Mouse (Mus musculus) adrenal gland, postnatal 4 days (tissue): ENCODE data around the gene Scamp5. TPM values are rescaled to one million over a fixed set of nuclear protein-coding genes. Genes with fewer than 3 reads are reported as not detected.

Experiments
- DNase-seq, 2 experiments: peaks; one replicate each; pipeline ENCODE4 v3.0.0; 2021 to 2022; ENCODE audit warnings: low spot score in 2 of 2, mixed read lengths in 2 of 2
- total RNA-seq, 2 experiments: library from RNA; stranded (reverse); gene quantifications; 2 replicates each; pipeline ENCODE4 v1.2.3; 2021

Gene Scamp5
- total RNA-seq, 2 experiments from 2014 or later = 27.7 to 29.8 TPM

DNA sequence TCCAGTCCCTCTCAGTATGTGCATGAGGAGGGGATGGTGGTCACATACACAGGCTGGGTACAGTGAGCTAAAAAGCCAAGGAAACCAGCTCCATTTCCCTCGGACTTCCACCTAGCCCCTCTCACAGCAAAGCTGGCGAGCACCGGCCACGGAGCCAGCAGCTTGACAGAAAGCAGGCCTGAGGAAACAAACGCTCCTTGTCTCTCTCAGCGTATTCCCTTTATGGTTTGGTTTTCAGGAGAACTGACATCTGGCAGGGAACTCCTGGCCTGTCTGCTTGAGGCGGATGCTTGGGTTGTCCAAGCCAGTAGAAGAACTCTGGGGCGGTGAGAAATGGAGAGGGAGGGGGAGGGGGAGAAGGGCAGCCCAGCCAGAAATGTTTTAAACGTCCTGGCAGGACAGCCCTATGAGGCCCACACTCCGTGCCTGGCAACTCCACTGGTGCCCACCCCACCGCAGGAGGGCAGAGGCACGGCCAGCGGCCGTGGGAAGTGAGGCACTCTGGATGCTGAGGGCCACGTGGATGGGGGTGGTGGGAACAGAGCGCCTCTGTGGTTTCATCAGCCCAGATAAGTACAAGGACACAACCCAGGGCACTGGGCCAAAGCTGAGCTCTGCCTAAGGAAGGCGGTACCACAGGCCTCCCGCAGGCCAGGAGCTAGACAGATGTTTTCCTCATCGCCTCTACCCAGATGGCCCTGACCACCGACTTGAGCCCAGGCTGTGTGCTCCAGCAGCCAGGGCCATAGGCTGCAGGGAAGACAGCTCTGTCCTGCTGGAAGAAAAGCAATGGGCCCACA is 47.3 kb downstream of the Scamp5 start:
- DNase-seq = peak; percentile 81 to 92

- no peak for DNase-seq
These were observed 48.2 kb downstream of the Scamp5 start for GRCm38 (mm10) chr9:57419521-57420267.

DNA sequence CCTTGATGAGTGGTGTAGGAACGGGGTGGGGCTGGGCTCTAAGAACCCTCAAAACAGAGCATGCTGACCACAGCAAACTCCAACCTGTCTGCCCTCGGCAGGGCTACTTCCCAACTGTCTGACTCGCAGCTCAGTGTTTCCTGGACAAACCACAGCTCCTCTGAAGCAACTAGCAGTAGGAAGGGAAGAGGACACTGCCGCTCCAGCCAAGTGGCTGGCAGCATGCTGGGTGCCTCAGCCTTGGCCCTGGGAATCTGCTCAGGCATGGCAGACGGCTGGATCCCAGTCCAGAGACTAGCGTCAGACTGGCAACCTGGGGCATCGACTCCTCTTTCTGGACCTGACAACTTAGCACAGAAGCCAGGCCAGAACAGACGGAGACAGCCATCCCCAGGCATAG is 50.5 kb downstream of the Scamp5 start:
- DNase-seq = no peak

DNA sequence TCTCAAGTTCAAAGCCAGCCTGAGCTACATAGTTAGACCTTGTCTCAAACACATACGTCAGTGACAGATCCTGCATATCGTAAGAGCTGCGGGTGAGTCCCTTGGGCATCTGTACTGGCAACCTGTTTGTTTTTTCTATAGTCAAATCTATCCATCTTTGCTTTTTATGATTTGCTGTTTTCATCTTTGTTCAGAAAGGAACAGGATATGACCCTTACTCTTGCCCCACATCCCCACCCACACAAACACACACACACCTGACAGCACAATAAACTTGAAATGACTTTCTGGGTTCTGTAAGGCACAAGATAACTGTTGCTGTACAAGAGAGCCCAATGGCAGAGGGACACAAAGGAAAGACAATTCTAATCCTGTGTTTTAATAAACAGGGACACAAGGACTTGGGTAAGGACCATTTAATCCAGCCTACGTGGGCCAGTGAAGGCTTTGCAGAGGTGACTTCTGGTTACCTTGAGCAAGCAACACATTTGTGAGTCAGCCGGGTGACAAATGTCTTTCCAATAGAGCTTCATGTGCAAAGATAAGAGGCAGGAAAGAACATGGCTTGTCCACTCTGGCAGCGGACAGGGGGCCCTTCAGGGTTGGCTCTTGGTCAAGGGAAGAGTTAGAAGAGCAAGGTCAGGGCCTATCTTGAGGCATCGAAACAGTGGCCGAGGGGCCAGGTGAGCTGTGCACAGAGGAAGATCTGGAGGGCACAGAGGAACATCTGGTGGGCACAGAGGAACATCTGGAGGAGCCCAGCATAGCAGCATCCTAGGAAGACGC is 60.5 kb downstream of the Scamp5 start:
- DNase-seq = no peak

- no peak for DNase-seq
These were observed 61.5 kb downstream of the Scamp5 start for GRCm38 (mm10) chr9:57406395-57406794.

GRCm38 (mm10) chr9:57404036-57404435 is 63.8 kb downstream of the Scamp5 start:
- no peak for DNase-seq

DNA sequence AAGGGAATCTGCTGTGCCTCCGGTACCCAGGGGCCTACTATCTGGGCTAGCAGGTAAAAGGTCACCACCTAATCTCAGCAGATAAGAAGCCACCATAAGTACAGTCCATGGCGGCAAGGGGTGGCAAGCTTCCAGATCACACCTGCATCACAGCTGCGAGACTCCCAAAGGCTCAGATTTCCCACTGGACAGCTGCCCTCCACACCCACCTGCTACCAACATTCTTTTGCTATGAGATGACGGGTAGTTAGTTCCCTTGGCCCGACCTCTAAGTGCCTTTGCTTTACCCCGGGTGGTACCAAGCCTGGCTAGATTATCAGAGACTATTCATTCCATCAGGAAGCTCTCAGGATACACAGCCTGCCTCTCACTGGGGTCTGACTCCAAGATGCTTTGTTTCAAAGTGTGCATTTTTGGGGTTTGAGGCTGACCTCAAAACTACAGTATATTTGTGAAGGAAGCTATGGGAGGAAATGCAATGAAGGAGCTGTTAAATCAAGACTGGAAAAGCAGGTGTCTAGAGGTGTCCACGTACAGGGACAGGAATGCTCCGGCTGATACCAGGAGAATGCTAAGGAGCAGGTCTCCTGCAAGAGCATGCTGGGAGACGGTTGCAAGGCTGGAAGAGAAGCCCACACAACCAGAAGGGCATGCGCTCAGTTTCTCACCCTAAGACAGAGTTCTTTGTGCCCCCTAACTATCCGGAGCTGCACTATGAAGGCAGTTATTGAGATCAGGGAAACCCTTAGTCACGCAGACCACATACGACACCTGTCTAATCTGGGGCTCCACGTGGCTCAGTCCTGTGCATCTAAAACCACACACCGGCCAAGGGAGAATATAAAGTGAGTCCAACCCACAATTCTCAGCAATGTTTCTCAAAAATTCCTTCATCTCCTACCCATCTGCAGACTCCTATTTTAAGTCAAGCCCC is 65.3 kb downstream of the Scamp5 start:
- DNase-seq = no peak

GRCm38 (mm10) chr9:57398773-57399172 is 69.1 kb downstream of the Scamp5 start:
- DNase-seq = no peak

DNA sequence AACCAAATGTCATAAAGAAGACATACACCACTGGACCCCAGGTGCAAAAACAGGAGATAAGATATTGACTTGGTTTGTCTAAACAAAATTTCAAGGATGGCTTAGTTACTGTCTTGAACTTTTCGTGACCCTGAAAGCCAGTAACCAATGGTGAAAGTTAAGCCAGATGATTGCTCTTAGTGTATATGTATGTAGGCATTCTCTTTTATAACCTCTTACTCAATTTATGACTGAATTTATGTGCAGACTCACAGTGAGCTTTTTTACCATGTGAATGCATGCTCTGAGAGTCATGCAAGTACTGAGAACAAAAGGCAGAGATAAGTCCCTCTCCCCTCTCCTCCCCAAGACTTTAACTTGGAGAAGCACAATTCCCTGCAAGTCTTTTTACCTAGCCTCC is 75.0 kb downstream of the Scamp5 start:
- DNase-seq = no peak

Other genes starting within 250 kb of the Scamp5 start
- not detected for gene Trcg1, start 231.5 kb downstream of the Scamp5 start, total RNA-seq
- gene 1700017B05Rik, start 205.4 kb downstream of the Scamp5 start, total RNA-seq = 10 to 100 TPM; 73.3 to 79.1 TPM
- gene Ppcdc, start 27.9 kb downstream of the Scamp5 start, total RNA-seq = 10 to 100 TPM; 22.4 to 25.1 TPM
- 1 to 10 TPM; 6.2 to 6.9 TPM for gene Rpp25, start 36.0 kb upstream of the Scamp5 start, total RNA-seq
- 100 to 1,000 TPM; 381 to 426 TPM for gene Cox5a, start 53.2 kb upstream of the Scamp5 start, total RNA-seq
- gene Fam219b, start 69.5 kb upstream of the Scamp5 start, total RNA-seq = 10 to 100 TPM; 23.5 to 27.3 TPM
- 10 to 100 TPM; 50.7 to 55.7 TPM for gene Mpi, start 84.7 kb upstream of the Scamp5 start, total RNA-seq
- 10 to 100 TPM; 63.4 to 72.2 TPM for gene Scamp2, start 92.9 kb upstream of the Scamp5 start, total RNA-seq
- gene Ulk3, start 121.4 kb upstream of the Scamp5 start, total RNA-seq = 10 to 100 TPM; 23.4 to 29.2 TPM
- gene Cplx3, start 138.2 kb upstream of the Scamp5 start, total RNA-seq = not detected
- not detected for gene Lman1l, start 152.7 kb upstream of the Scamp5 start, total RNA-seq
- 10 to 100 TPM; 91.3 to 92.4 TPM for gene Csk, start 185.6 kb upstream of the Scamp5 start, total RNA-seq
- gene Cyp1a2, start 215.6 kb upstream of the Scamp5 start, total RNA-seq = 1 to 10 TPM in 1 of 2 experiments, not detected in 1; 8.7 TPM
- under 1 TPM in 1 of 2 experiments, not detected in 1; 0.31 TPM for gene Cyp1a1, start 219.9 kb upstream of the Scamp5 start, total RNA-seq
- gene Edc3, start 240.5 kb upstream of the Scamp5 start, total RNA-seq = 10 to 100 TPM; 19.0 to 20.4 TPM